Mouse (Mus musculus): Measurements from ENCODE around the gene Tex9.

GRCm38 (mm10) chr9:72468616-72469015 lies 23.4 kb downstream of the Tex9 start:
- TF ChIP-seq CTCF (conservative IDR thresholded peaks at IDR 0.05; ENCODE audit: low read length) (no peak), NANOG (IDR thresholded peaks at IDR 0.05; ENCODE audit: borderline replicate concordance, low read length) (no peak), POU5F1 (IDR thresholded peaks at IDR 0.05; ENCODE audit: borderline replicate concordance, low read length) (no peak)

Data from E14TG2a.4 (cell line).